Mouse (Mus musculus): ENCODE measurements around the gene Pcdh7.
A peak's percentile ranks its signal among the peaks of the same experiment; 100 is the strongest.

Pcdh7 gene

DNA sequence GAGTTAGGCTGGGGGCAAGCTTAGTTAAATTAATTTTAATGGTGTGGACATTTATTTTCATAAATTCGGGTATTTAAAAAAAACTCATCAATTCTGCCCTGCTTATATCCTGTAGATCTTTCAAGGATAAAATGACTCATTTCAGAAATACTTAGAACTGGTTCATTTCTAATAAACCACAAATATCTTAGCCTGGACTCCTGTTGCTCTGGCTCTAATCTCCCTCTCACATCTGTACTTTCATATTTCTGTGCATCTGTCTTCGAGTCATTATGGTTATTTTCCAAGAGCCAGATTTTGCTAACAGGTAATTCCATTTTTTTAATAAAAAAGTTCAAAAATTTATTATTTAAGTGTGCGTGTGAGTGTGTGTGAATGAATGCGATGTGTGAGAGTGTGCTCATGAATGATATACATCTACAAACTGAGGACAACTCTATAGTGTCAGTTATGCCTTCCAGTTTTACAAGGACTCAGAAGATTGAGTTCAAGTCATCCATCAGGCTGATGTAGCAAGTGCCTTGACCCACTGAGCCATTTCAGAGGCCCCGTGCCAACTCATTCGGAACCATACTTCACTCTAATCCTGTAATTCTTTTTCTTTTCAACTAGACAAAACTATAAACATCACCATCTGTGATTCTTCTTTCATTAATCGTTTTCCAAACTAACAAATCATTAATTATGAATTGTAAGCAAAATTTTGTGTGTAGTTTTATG is 80.3 kb downstream of the Pcdh7 start:
- peak; percentile 22 for DNase-seq (ENCODE audit: inconsistent ontology term)

- DNase-seq (ENCODE audit: inconsistent ontology term), result no peak
These were observed 85.3 kb downstream of the Pcdh7 start for GRCm38 (mm10) chr5:57803108-57803507.

DNA sequence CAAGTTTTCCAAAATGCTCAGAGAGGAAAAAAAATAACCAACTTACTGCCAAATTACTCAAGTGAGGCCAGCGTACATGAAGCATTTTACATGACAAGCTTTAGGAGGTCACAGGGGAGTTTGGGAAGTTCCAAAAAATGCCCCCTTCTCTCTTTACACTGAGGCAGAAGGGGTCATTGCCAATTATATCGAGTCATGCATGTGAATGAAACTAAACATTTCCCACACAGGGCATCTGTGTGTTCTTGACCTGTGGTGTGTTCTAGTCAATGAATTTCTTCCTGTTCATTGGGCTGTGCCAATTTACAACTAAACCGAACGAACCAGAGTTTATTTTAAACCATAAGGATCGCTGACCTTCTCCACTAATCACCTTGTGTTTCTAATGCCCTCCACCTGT is 86.1 kb downstream of the Pcdh7 start:
- DNase-seq (ENCODE audit: inconsistent ontology term), result no peak

DNA sequence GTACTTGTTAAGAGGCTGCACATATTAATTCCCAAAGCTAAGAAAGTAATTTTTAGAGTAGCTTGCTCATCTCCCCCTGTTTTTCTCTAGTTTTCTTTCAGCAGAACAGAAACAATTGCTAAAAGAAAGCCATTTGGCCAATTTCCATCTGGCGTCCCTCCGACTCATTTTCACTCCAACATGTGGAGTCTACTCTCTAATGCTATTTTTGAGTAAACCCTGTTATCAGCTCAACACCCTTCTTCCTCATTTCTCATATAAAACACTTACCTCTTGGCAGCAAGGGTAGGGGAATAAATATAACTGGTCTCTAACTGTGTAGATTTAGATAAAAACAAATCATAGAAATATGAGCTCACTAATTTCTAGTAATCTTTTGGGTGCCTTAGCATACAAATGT is 89.6 kb downstream of the Pcdh7 start:
- DNase-seq (ENCODE audit: inconsistent ontology term), result no peak

GRCm38 (mm10) chr5:57810641-57811040 is 92.9 kb downstream of the Pcdh7 start:
- DNase-seq (ENCODE audit: inconsistent ontology term), result no peak

DNA sequence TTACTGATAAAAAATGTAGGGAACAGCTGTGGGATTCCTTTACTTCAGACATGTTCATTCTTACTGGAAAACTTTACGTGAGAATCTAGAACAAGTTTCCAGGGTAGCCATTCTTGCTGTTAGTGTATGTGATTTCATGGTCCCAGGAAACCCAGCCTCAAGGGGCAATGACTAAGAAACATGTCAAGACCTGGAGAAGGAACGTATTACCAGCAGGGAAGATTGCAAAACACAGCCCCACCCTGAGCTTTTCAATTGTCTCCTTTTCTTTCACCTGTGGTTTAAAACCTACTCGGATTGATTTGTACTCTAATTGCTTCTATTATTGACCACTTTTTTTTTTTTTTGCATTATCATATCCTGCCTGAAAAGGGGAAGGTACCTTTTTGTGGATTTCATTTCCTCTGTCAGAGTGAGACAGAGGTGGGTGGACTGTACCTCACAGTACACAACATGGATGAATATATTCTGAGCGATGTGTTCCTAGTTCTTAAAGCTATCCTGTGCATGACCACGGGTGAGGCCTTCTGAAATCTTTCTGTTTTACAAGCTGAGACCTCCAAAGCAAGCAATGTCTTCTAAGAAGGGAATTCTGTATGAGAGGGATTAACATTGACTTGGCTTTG is 98.3 kb downstream of the Pcdh7 start:
- no peak for DNase-seq (ENCODE audit: inconsistent ontology term)

- DNase-seq (ENCODE audit: inconsistent ontology term), result no peak
These were observed 102.0 kb downstream of the Pcdh7 start for GRCm38 (mm10) chr5:57819788-57820187.

DNA sequence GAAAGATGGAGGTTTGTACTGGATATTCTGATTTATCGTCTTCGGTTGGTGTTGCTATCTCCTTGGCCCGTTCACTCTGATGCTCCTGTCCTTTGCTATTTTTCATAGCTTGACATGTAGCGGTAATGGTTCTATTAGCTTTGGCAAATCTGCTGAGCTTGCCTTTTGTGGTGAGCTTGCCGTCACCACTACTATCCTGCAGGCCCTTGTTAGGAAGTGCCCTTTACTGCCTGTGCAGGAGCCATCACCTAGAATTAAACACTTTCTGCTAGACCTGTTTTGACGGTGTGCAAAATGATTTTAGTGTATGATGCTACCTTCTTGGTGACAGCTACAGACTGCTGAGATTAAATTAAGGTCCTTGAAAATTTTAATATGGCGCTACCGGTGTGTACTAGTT is 103.3 kb downstream of the Pcdh7 start:
- no peak for DNase-seq (ENCODE audit: inconsistent ontology term)

DNA sequence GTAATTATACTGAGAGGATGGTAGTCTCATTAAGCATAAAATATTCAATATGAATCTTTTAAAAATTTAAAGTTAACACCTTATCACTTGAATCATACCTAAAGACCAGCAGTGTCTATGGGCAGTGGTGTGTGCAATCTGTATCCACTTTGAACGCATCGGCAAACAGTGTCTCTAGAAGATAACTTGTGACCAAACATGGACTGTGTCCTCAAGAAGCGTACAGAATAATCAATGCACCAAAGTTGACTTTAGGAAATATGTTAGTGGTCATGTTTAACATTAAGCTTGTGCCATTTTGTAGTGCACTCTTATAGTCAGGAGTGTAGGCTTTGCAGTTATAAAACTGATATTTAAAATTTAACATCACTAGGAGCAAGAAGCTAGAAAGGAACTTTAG is 110.7 kb downstream of the Pcdh7 start:
- no peak for DNase-seq (ENCODE audit: inconsistent ontology term)

DNA sequence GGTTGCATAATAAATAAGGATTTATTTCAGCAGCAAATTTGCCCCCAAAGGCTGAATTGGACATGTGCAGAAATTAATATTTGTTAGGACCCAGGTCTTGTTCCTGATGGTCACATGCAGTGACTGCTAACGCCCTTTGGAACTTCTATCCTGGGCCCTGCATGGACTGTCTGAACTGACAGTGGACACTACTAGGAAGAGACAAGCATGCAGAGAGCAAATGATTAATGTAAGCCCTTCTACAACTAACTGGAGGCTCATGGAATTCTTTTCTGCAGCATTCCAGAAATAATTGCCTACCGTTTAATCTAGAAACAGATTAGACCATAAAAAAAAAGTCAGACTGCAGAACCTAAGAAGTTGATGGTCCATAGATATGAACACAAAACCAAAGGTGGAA is 119.4 kb downstream of the Pcdh7 start:
- DNase-seq (ENCODE audit: inconsistent ontology term), result peak; percentile 30

DNA sequence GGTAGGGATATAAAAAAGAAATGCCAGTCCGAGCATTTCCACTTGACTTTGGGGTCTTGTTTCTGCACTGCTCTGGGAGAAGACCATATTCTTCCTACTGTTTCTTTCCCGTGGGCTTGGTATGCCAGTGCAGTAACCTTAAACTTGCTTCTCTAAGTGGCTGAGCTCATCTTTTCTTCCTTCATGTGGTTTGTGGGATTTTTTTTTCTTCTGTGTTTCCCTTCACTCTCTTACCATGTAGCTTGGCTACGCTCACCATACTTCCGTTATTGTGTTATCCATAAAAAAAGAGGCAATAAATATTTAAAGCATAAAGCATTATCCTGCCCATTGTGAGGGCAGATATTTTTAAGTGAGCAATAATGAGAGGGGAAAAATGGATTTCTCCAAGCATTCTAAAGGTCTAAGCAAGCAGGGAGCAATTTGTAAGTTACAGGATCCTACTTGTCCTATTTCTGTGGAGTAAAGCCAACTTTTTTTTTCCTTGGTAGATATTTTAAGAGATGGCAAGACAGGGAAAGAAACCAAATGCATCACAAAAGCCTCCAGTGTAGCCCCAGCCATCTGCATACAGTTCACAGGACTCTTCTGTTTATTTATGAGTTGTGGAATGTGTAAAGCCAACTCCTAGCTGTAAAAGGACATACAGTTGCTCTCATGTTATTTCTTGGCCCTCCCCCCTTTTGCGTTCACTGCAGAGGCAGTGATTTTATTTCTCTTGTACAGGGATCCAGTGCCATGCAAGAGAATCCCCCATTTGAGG is 123.8 kb downstream of the Pcdh7 start:
- no peak for DNase-seq (ENCODE audit: inconsistent ontology term)

DNA sequence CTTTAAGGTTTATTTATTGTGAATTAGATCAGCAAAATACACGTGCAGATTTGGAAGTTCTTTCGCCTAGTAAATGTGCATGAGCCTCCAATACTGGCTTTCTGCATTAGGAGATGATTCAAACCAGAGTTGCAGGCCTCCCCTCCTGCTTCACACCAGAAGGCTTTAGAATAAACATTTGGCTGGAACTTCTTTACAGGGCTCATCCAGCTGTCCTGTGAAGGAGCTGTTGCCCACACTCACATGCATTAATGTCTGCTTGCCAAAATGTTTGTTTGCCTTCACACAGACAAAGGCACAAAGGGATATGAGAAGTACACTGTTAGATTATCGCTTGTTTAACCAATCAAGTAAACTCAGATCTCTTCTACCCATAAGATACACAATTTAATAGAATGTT is 129.7 kb downstream of the Pcdh7 start:
- no peak for DNase-seq (ENCODE audit: inconsistent ontology term)

DNA sequence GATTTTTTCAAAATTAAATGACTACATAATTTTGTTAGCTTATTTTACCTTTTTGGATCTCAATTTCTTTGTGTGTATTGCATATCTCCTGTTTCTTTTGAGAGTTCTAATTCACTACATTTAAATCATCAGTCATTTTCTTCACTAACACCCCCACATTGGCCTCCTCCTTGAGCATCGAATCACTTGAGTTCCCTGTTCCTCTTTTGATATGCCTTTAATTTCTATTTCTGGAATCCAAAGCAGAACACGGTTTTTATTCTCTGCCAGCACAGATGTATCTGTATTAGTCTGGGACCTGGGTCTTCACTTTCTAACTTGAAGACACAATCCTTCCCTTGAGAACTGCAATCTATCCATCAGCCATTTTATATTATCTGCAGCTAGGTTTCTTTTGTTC is 132.3 kb downstream of the Pcdh7 start:
- DNase-seq (ENCODE audit: inconsistent ontology term), result no peak

- no peak for DNase-seq (ENCODE audit: inconsistent ontology term)
These were observed 139.5 kb downstream of the Pcdh7 start for GRCm38 (mm10) chr5:57857316-57857715.

- DNase-seq (ENCODE audit: inconsistent ontology term), result no peak
These were observed 146.5 kb downstream of the Pcdh7 start for GRCm38 (mm10) chr5:57864254-57864653.

- no peak for DNase-seq (ENCODE audit: inconsistent ontology term)
These were observed 147.5 kb downstream of the Pcdh7 start for GRCm38 (mm10) chr5:57865256-57865655.

DNA sequence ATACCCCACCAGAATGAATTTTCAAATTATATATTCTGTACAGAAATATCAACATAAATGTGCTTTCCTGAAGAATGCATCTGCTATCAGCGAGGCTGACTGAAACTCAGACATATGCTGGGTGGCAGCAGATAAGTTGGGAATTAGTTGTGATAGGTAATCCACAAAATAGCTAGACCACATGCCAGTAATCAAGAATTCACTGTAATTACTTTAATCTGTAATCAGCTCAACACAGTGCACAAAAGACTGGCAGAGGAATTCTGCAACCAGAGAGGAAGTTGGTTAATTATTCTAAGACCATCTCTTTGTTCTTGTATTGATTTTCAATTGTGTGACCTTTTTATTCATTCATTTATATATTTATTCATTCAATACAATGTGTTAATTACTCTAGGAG is 148.3 kb downstream of the Pcdh7 start:
- peak; percentile 59 for DNase-seq (ENCODE audit: inconsistent ontology term)

GRCm38 (mm10) chr5:57867906-57868305 is 150.1 kb downstream of the Pcdh7 start:
- DNase-seq (ENCODE audit: inconsistent ontology term), result no peak

DNA sequence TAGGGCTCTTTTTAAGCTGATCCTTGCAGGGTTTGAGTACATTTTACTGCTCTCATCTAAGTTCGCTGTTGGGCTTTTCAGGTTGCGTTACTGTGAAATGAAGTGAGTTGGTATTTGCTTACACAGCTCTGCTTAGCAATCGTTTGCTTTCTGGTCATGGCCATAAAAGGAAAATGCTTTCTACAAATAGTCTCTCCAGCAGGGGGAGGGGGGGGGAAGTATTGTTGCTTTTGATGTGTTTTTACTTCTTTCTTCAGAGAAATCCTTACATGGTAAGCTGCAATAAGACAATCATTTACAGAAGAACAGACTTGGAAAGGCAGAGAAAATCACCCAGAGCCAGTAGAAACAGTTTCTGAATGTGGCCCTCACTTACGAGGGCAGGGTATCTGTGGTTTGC is 150.9 kb downstream of the Pcdh7 start:
- peak; percentile 59 for DNase-seq (ENCODE audit: inconsistent ontology term)

DNA sequence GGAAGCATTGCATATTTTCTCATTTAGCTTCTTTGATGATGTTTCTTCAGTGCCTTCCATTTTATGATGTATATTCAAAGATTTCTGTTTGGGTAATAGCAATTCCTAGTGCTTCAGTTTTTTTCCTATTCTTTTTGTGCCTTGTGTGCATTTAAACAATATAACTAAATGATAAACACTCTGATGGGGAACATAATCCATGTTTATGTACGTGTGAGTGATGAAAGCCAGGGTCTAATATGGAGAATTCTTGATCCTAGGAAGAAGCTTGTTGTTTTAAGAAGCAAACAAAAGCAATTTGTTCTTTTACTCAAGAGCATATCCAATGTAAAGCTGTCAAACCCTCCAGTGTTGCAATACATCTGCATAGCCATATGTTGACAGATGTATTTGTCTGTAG is 153.0 kb downstream of the Pcdh7 start:
- DNase-seq (ENCODE audit: inconsistent ontology term), result no peak

DNA sequence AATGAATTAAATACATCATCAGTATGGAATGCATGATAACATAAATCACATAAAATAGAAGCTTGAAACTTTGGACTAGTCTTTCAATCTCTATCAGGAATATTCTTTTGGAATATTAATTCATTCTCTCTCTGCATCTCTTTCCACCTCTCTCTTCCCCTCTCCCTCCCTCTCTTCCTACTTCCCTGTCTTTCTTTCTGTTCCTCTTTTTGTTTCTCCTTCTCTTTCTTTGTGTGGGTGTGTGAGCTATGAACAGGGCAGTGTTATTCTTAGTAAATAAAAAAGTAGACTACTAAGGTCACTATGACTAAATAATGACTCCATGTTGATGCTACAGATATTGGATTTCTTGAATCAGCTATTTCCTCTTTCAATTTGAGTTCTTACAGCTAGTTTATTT is 167.2 kb downstream of the Pcdh7 start:
- no peak for DNase-seq (ENCODE audit: inconsistent ontology term)

DNA sequence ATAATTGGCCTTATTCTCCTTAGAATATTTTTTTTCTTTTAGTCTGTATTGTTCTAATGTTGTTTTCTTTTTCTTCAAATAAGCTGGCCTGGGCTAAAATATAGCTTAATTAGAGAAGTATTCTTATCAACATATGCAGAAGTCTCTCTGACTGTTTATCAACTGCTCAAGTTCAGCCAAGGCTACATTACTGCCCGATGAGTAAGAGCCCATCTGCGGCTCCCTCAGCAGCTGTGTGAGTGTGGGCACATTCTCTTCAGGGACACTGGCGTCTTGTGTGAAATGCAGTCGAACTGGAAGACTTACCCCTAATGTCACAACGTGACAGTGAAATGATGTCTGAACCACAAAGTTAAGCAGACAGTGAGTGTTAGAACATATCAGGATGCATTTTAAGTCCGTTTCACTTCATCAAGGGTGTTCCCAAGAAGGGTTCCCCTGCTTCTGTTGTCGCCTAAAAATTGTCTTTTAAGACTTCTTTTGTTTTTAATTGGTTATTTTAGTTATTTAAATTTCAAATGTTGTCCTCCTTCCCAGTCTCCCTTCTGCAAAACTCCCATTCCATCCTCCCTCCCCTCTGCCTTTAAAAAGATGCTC is 181.3 kb downstream of the Pcdh7 start:
- peak; percentile 84 for DNase-seq (ENCODE audit: inconsistent ontology term)

DNA sequence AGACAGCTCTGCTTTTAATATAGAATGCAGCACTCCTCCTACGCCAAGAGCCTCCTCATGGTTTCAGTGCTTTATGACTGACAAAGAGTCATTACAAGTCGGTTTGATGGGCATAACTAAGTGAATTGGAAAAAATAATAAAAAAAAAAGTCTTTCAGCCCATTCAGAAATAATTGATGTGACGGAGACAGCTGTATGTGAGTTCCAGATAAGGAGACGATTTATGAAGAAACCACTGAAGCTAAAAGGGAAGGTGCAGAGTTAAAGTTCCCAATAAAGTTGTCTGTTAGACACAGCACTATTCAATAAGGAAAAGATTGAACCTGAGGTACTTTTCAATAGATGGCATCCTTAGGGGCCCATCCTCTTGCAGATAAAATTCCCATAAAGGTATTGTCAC is 189.5 kb downstream of the Pcdh7 start:
- no peak for DNase-seq (ENCODE audit: inconsistent ontology term)
